Mouse (Mus musculus) T-helper 17 cell (primary cell): ENCODE data around the gene Odf4.

Experiments
- in situ Hi-C, 2 experiments: fragments of 300-600 bp; cut with MboI, MseI; formaldehyde crosslinking; loops; 1 replicate in 1 of 2; 2 replicates in 1 of 2; pipeline ENCODE4 v1.15.1; 2025; ENCODE audit warnings: high pct_unique_total_duplicates in 2 of 2

Gene Odf4

GRCm38 (mm10) chr11:68882107-68882506 is 44.8 kb downstream of the Odf4 start:
- in situ Hi-C loops = no loop called here

DNA sequence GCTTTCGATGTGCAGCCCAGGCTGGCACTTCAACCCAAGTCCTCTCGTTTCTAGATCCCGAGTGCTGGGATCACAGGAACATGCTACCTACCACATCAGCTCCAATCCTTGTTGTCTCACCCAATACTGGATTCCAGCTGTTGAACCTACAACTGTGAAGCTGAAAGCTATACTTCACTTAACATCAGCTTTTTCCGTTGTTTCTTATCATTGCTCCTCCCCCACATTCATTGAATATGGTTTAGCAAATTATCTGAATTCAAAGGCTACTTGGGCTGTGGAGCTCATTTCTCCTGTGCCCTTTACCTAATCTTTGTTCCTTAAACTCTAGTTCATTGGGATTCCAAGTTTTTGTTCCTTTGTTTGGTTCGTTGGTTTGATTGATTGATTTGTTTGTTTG is 48.1 kb downstream of the Odf4 start:
- in situ Hi-C loops = no loop called here

- in situ Hi-C loops = no loop called here
Measured at GRCm38 (mm10) chr11:68874841-68875240, 52.0 kb downstream of the Odf4 start.
